Mouse (Mus musculus): ENCODE results near the gene Gm28038.

- no peak for TF ChIP-seq POLR2A (IDR thresholded peaks at IDR 0.05; ENCODE audit: insufficient read depth, low read length)
- TF ChIP-seq CTCF (IDR thresholded peaks at IDR 0.05; ENCODE audit: low read depth, low read length) = no peak
Observed at GRCm38 (mm10) chr2:30325296-30325695, 44.5 kb downstream of the Gm28038 start.

Measured in ES-Bruce4 (cell line).